Mouse (Mus musculus): ENCODE results near the gene Ntf5.

DNA sequence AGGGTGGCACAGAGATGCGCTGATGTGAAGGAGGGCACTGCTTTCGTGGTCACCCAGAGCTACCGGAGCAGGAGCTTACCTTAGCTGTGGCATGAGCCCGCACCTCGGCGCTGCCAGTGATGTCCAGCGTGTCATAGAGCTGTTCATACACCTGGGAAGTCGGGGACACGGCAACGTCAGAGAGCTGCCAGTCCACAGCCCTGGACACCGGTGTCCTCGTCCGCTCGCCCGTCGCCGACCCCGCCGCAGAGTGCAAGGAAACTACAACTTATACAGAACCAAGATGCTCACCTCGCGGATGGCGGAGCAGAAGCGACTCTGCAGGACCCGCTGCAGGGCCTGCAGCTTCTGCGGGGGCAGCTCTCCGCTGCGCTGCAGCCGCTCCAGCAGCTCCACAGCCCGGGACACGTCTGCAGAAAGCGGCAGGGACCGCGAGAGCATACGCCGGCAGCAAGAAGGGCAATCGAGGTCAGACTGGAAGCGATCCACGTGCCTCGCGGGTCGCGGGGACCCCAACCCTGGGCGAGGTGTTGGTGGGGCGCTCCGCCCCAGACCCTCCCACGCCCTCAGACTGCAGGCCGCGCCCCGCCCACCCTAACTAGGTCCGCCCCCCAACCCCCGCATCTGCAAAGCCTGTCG, 43.5 kb upstream of the Ntf5 start:
- TF ChIP-seq ZC3H11A (IDR thresholded peaks at IDR 0.05; ENCODE audit: borderline replicate concordance, low read depth, low read length) (no peak), CHD2 (IDR thresholded peaks at IDR 0.05; ENCODE audit: low read depth, low read length) (no peak; the same call in 1 of the 2 replicates), HCFC1 (IDR thresholded peaks at IDR 0.05; ENCODE audit: borderline replicate concordance, insufficient read depth, low read length) (no peak), MAFK (IDR thresholded peaks at IDR 0.05; ENCODE audit: insufficient read depth, low read depth, low read length) (no peak), ZNF384 (IDR thresholded peaks at IDR 0.05; ENCODE audit: low read depth, low read length) (no peak)
